ENCODE assay signal across 21 mouse cellular contexts in the genomic region with DNA sequence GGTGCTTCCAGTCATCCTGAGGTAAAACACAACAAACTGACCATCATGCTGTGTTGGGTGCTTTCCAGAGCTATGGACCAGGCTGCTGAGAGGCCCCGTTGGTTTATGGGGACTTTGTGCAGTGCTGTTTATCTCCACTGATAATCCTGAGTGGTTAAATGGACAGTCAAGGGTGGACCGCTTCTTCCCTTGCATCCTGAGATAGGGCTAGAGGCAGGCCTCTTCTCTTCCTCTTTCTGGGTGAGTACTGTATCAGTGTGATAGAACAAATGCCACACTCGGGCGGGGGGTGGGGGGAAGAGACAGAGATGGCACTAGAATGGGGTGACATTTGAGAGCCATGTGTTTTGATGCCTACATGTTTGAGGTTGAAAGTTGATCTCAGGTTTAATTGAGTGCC.
DNase-seq lines count a peak whose midpoint lies in the region; ATAC-seq lines count a peak whose summit lies in the region.
"Had no signal": no experiment of that assay in that cellular context is flagged by ENCODE, and none has a peak within 500 bp of the region (broad histone marks: within the 10 kb centered on the region; RNA-seq: fewer than 3 reads in every experiment).

No protein-coding gene starts in this region.

- no peaks in the 10 kb centered on the region for H3K9me3 ChIP-seq in kidney, embryonic 15.5 days (replicated peaks)
- H3K9me3 ChIP-seq: embryonic facial prominence, embryonic 10.5 days; forebrain, embryonic 10.5 days; heart, embryonic 13.5 days; hindbrain, embryonic 15.5 days had no signal

- no peaks in the 10 kb centered on the region for H3K36me3 ChIP-seq in kidney, embryonic 15.5 days
- H3K36me3 ChIP-seq: embryonic facial prominence, embryonic 10.5 days; forebrain, embryonic 10.5 days; G1E; heart, embryonic 13.5 days; hindbrain, embryonic 15.5 days had no signal

- WGBS in kidney, embryonic 15.5 days = 81% methylated on average over 4 of the region's 4 CpGs

- no peak overlapping the region for H3K4me3 ChIP-seq in kidney, embryonic 15.5 days (replicated peaks)
- H3K4me3 ChIP-seq: embryonic facial prominence, embryonic 10.5 days; forebrain, embryonic 10.5 days; gastrocnemius, adult 2 months; heart, embryonic 13.5 days; hindbrain, embryonic 15.5 days had no signal

- peaks cover 5% of the 10 kb centered on the region; the same call in 1 of the 2 replicates for H3K4me1 ChIP-seq in kidney, embryonic 15.5 days

- no peak for DNase-seq in kidney, postnatal 10 days
- DNase-seq in 416B (ENCODE audit: low read depth) (peak; percentile 32), MEL-GATA-1-ER (ENCODE audit: extremely low read depth, low read depth) (peak; percentile 77)
- DNase-seq in thymus, postnatal 14 days = no peak
- DNase-seq: adrenal gland, postnatal 14 days; cerebellum, adult 11-12 months; cerebellum, adult 9-10 months; cerebellum, postnatal 36 days; gastrocnemius, adult 2 months; heart, postnatal 36 days had no signal

- H3K9ac ChIP-seq in kidney, embryonic 15.5 days = no peak overlapping the region
- H3K9ac ChIP-seq: heart, embryonic 13.5 days; hindbrain, embryonic 15.5 days had no signal

- H3K27ac ChIP-seq in kidney, embryonic 15.5 days = peak overlapping the region; percentile 54; the same call in 1 of the 2 replicates
- H3K27ac ChIP-seq: embryonic facial prominence, embryonic 10.5 days; forebrain, embryonic 10.5 days; gastrocnemius, adult 2 months; heart, embryonic 13.5 days; hindbrain, embryonic 15.5 days had no signal

- no peak overlapping the region for H3K4me2 ChIP-seq in kidney, embryonic 15.5 days
- H3K4me2 ChIP-seq: heart, embryonic 13.5 days; hindbrain, embryonic 15.5 days had no signal

- no peaks in the 10 kb centered on the region for H3K27me3 ChIP-seq in kidney, embryonic 15.5 days
- H3K27me3 ChIP-seq: heart, embryonic 13.5 days; hindbrain, embryonic 15.5 days; Patski had no signal

- no peak for ATAC-seq in kidney, embryonic 15.5 days (replicated peaks; ENCODE audit: low FRiP score)
- peak; percentile 81 for ATAC-seq in megakaryocyte progenitor cell, adult 5-6 weeks (replicated peaks; ENCODE audit: poor library complexity)
- ATAC-seq in erythroid progenitor cell, adult 5-6 weeks (replicated peaks; ENCODE audit: low FRiP score, poor library complexity, severe bottlenecking) = no peak
- ATAC-seq: activated CD4-positive, CD25-positive, alpha-beta regulatory T cell, adult 4 months; forebrain, embryonic 14.5 days had no signal

Comparison
In these comparisons a context has a peak if more than half of its experiments do, and no peak if none do; other contexts are left out.
1. DNase-seq: peak in 416B (single experiment) and MEL-GATA-1-ER (single experiment); none in kidney, postnatal 10 days (single experiment) and thymus, postnatal 14 days (single experiment).